Mouse (Mus musculus): ENCODE data around the gene Tbx2.

GRCm38 (mm10) chr11:85818401-85818800 lies 13.9 kb upstream of the Tbx2 start:
- no peak for TF ChIP-seq CTCF (IDR thresholded peaks at IDR 0.05; ENCODE audit: low read depth)
- no peak for TF ChIP-seq EP300 (optimal IDR thresholded peaks at IDR 0.05)
